Mouse (Mus musculus) B cell, adult (primary cell): ENCODE data around the gene Smarca4. TPM values are rescaled to one million over a fixed set of nuclear protein-coding genes. Genes with fewer than 3 reads are reported as not detected.

ENCODE experiments used
- total RNA-seq: library from RNA; stranded (reverse); gene quantifications from 4 replicates; pipeline ENCODE4 v1.2.4, GENCODE M21; 2023; ENCODE audit not compliant: inconsistent age

Gene Smarca4
- 91.8 to 106 TPM (median 103 TPM) in 4 replicates for total RNA-seq

GRCm38 (mm10) chr9:21615617-21616231, at the start of gene Smarca4:
Smarca4 (plus strand) TSS chr9:21616169.

GRCm38 (mm10) chr9:21592703-21593121, 23.3 kb upstream of the Smarca4 start, which contains the start of the genes Timm29 and Yipf2:
Timm29 (plus strand) TSS chr9:21592722.
Yipf2 (minus strand) TSS chr9:21592828.

GRCm38 (mm10) chr9:21723377-21724146, 107.6 kb downstream of the Smarca4 start, which contains the start of gene Ldlr:
Ldlr (plus strand) TSS chr9:21723483.

Other genes with a start within 250 kb of the Smarca4 start
- 130 to 170 TPM (median 154 TPM) in 4 replicates for gene Ilf3, start 248.3 kb upstream of the Smarca4 start, total RNA-seq
- gene Qtrt1, start 204.3 kb upstream of the Smarca4 start, total RNA-seq: 70.4 to 75.9 TPM (median 73.2 TPM) in 4 replicates
- 203 to 242 TPM (median 227 TPM) in 4 replicates for gene Dnm2, start 191.3 kb upstream of the Smarca4 start, total RNA-seq
- 8.1 to 10.4 TPM (median 9.8 TPM) in 4 replicates for gene Tmed1, start 105.9 kb upstream of the Smarca4 start, total RNA-seq
- gene AB124611, start 90.0 kb upstream of the Smarca4 start, total RNA-seq: 123 to 137 TPM (median 129 TPM) in 4 replicates
- gene Carm1, start 69.3 kb upstream of the Smarca4 start, total RNA-seq: 65.0 to 70.0 TPM (median 68.5 TPM) in 4 replicates
- 28.7 to 35.2 TPM (median 32.7 TPM) in 4 replicates for gene Timm29, start 23.4 kb upstream of the Smarca4 start, total RNA-seq
- gene Yipf2, start 23.3 kb upstream of the Smarca4 start, total RNA-seq: 14.7 to 16.0 TPM (median 15.3 TPM) in 4 replicates
- gene Ldlr, start 107.3 kb downstream of the Smarca4 start, total RNA-seq: 12.0 to 21.0 TPM (median 19.3 TPM) in 4 replicates
- 1.4 to 4.4 TPM (median 3.2 TPM) in 4 replicates for gene Spc24, start 144.1 kb downstream of the Smarca4 start, total RNA-seq
- 0.09 to 0.19 TPM (median 0.10 TPM) in 3 of 4 replicates, not detected in the other for gene Kank2, start 182.6 kb downstream of the Smarca4 start, total RNA-seq
- not detected in 4 replicates for gene Angptl8, start 219.3 kb downstream of the Smarca4 start, total RNA-seq
- gene Dock6, start 236.5 kb downstream of the Smarca4 start, total RNA-seq: 11.6 to 16.2 TPM (median 12.1 TPM) in 4 replicates